Comparison of ENCODE assay signal across 7 mouse cellular contexts in genomic region chr2:91284375-91285199, GRCm38 (mm10). TPM values are rescaled to one million over a fixed set of nuclear protein-coding genes. Genes with fewer than 3 reads are reported as not detected.
DNase-seq lines count a peak whose midpoint lies in the region; ATAC-seq and TF ChIP-seq lines count a peak whose summit lies in the region.

No protein-coding gene starts in this region.

- H3K27me3 ChIP-seq in hindbrain, postnatal 0 days (ENCODE audit: insufficient read depth, low read length), result no peaks in the 10 kb centered on the region
- H3K27me3 ChIP-seq in midbrain, postnatal 0 days (ENCODE audit: insufficient read depth, low read length), result no peaks in the 10 kb centered on the region
- H3K27me3 ChIP-seq in liver, embryonic 12.5 days (replicated peaks), result peaks cover 5% of the 10 kb centered on the region; the same call in 1 of the 2 replicates

- no peak for TF ChIP-seq CTCF in hindbrain, postnatal 0 days (IDR thresholded peaks at IDR 0.05; ENCODE audit: low read depth)
- TF ChIP-seq CTCF in midbrain, postnatal 0 days (IDR thresholded peaks at IDR 0.05), result no peak

- H3K4me3 ChIP-seq in hindbrain, postnatal 0 days (ENCODE audit: low read length), result no peak overlapping the region
- no peak overlapping the region for H3K4me3 ChIP-seq in midbrain, postnatal 0 days (ENCODE audit: low read depth, low read length)
- H3K4me3 ChIP-seq in liver, embryonic 12.5 days, result no peak overlapping the region

- H3K9ac ChIP-seq in hindbrain, postnatal 0 days (replicated peaks; ENCODE audit: low read length), result no peak overlapping the region; the same call in 1 of the 2 replicates
- H3K9ac ChIP-seq in midbrain, postnatal 0 days (replicated peaks; ENCODE audit: low read length, poor library complexity, severe bottlenecking), result no peak overlapping the region
- H3K9ac ChIP-seq in liver, embryonic 12.5 days, result no peak overlapping the region

- H3K27ac ChIP-seq in hindbrain, postnatal 0 days, result peak overlapping the region; percentile 72
- no peak overlapping the region for H3K27ac ChIP-seq in midbrain, postnatal 0 days (ENCODE audit: low read depth, low read length)
- H3K27ac ChIP-seq in liver, embryonic 12.5 days, result no peak overlapping the region

- peak; percentile 53 for DNase-seq in layer of hippocampus, adult 11-12 months (ENCODE audit: low spot score)
- no peak for DNase-seq in layer of hippocampus, adult 9-11 months
- peak; percentile 83 for DNase-seq in cerebellum, adult 9-11 months
- DNase-seq in hindbrain, postnatal 0 days (ENCODE audit: low spot score), result peak; percentile 82
- DNase-seq in midbrain, postnatal 0 days (ENCODE audit: low spot score), result peak; percentile 72

- H3K9me3 ChIP-seq in hindbrain, postnatal 0 days (ENCODE audit: low read length), result no peaks in the 10 kb centered on the region
- H3K9me3 ChIP-seq in midbrain, postnatal 0 days (ENCODE audit: low read length), result no peaks in the 10 kb centered on the region
- no peaks in the 10 kb centered on the region for H3K9me3 ChIP-seq in liver, embryonic 12.5 days (replicated peaks)

- H3K36me3 ChIP-seq in hindbrain, postnatal 0 days (ENCODE audit: insufficient read depth, low read length), result no peaks in the 10 kb centered on the region; the same call in 1 of the 2 replicates
- peaks cover 7% of the 10 kb centered on the region; the same call in 1 of the 2 replicates for H3K36me3 ChIP-seq in midbrain, postnatal 0 days (ENCODE audit: insufficient read depth, low read length)
- H3K36me3 ChIP-seq in liver, embryonic 12.5 days, result no peaks in the 10 kb centered on the region

- H3K4me1 ChIP-seq in hindbrain, postnatal 0 days (ENCODE audit: insufficient read depth, low read length), result peaks cover 3% of the 10 kb centered on the region
- H3K4me1 ChIP-seq in midbrain, postnatal 0 days (ENCODE audit: insufficient read depth, low read length), result no peaks in the 10 kb centered on the region
- peaks cover 8% of the 10 kb centered on the region for H3K4me1 ChIP-seq in liver, embryonic 12.5 days

- peak; percentile 65 for ATAC-seq in hindbrain, postnatal 0 days
- ATAC-seq in midbrain, postnatal 0 days (ENCODE audit: low FRiP score), result peak; percentile 53
- ATAC-seq in liver, embryonic 12.5 days, result no peak
- no peak for ATAC-seq in erythroid progenitor cell, adult 5-6 weeks (replicated peaks; ENCODE audit: low FRiP score, poor library complexity, severe bottlenecking)

- WGBS in hindbrain, postnatal 0 days, result 28% methylated on average over 13 of the region's 13 CpGs
- WGBS in midbrain, postnatal 0 days, result 46% methylated on average over 13 of the region's 13 CpGs
- 63% methylated on average over 13 of the region's 13 CpGs for whole genome bisulfite sequencing in liver, embryonic 12.5 days (ENCODE audit: insufficient replicate concordance)

- 0 out of 2 replicates have a peak overlapping the region, but pooled peaks have one; percentile 18 for H3K4me2 ChIP-seq in hindbrain, postnatal 0 days (ENCODE audit: low read depth, low read length)
- H3K4me2 ChIP-seq in midbrain, postnatal 0 days (ENCODE audit: low read depth, low read length, poor library complexity, severe bottlenecking), result no peak overlapping the region
- H3K4me2 ChIP-seq in liver, embryonic 12.5 days, result no peak overlapping the region

RNA-seq across cellular contexts. Expression of gene Arfgap2, which starts 19.8 kb away (rescaled TPM):
- total RNA-seq in hindbrain, postnatal 0 days (2014; rRNA removed), result 41.8 and 54.4 TPM in 2 replicates
- 53.8 and 54.1 TPM in 2 replicates for polyA plus RNA-seq in hindbrain, postnatal 0 days (2015; fragmentation: Nextera tagmentation; extraction: Ambion mirVana)
- total RNA-seq in midbrain, postnatal 0 days (2014; rRNA removed), result 47.7 and 51.1 TPM in 2 replicates
- 53.0 and 56.8 TPM in 2 replicates for polyA plus RNA-seq in midbrain, postnatal 0 days (2015; fragmentation: Nextera tagmentation; extraction: Ambion mirVana)
- 80.0 and 82.2 TPM in 2 replicates for polyA plus RNA-seq in liver, embryonic 12.5 days (2016; fragmentation: Nextera tagmentation; extraction: Ambion mirVana)
- 27.2 and 31.7 TPM in 2 replicates for total RNA-seq in erythroid progenitor cell, adult 5-6 weeks (2015; ENCODE audit: low replicate concordance)
- 19.1 and 44.0 TPM in 2 replicates for total RNA-seq in erythroid progenitor cell, adult 5-6 weeks (2017; ENCODE audit: low replicate concordance)

RNA-seq across cellular contexts. Expression of gene Pacsin3, which starts 28.8 kb away (rescaled TPM):
- 16.3 and 25.7 TPM in 2 replicates for total RNA-seq in hindbrain, postnatal 0 days (2014; rRNA removed)
- 26.0 and 26.1 TPM in 2 replicates for polyA plus RNA-seq in hindbrain, postnatal 0 days (2015; fragmentation: Nextera tagmentation; extraction: Ambion mirVana)
- 17.5 and 22.6 TPM in 2 replicates for total RNA-seq in midbrain, postnatal 0 days (2014; rRNA removed)
- polyA plus RNA-seq in midbrain, postnatal 0 days (2015; fragmentation: Nextera tagmentation; extraction: Ambion mirVana), result 17.7 and 18.7 TPM in 2 replicates
- 12.3 and 12.4 TPM in 2 replicates for polyA plus RNA-seq in liver, embryonic 12.5 days (2016; fragmentation: Nextera tagmentation; extraction: Ambion mirVana)
- not detected in 2 replicates for total RNA-seq in erythroid progenitor cell, adult 5-6 weeks (2015; ENCODE audit: low replicate concordance)
- total RNA-seq in erythroid progenitor cell, adult 5-6 weeks (2017; ENCODE audit: low replicate concordance), result not detected in 2 replicates

RNA-seq across cellular contexts. Expression of gene Ddb2, which starts 47.8 kb away (rescaled TPM):
- 7.6 and 11.3 TPM in 2 replicates for total RNA-seq in hindbrain, postnatal 0 days (2014; rRNA removed)
- 11.5 and 12.9 TPM in 2 replicates for polyA plus RNA-seq in hindbrain, postnatal 0 days (2015; fragmentation: Nextera tagmentation; extraction: Ambion mirVana)
- total RNA-seq in midbrain, postnatal 0 days (2014; rRNA removed), result 7.9 and 11.5 TPM in 2 replicates
- 13.4 and 14.2 TPM in 2 replicates for polyA plus RNA-seq in midbrain, postnatal 0 days (2015; fragmentation: Nextera tagmentation; extraction: Ambion mirVana)
- polyA plus RNA-seq in liver, embryonic 12.5 days (2016; fragmentation: Nextera tagmentation; extraction: Ambion mirVana), result 8.3 and 8.4 TPM in 2 replicates
- total RNA-seq in erythroid progenitor cell, adult 5-6 weeks (2015; ENCODE audit: low replicate concordance), result 9.0 and 9.6 TPM in 2 replicates
- 4.6 and 7.6 TPM in 2 replicates for total RNA-seq in erythroid progenitor cell, adult 5-6 weeks (2017; ENCODE audit: low replicate concordance)

Comparison
In these comparisons a context has a peak if more than half of its experiments do, and no peak if none do; other contexts are left out.
1. ATAC-seq: peak in hindbrain, postnatal 0 days (single experiment) and midbrain, postnatal 0 days (single experiment); none in liver, embryonic 12.5 days (single experiment) and erythroid progenitor cell, adult 5-6 weeks (single experiment).
2. RNA of gene Pacsin3, which starts 28.8 kb away (total RNA-seq): 17.5 to 22.6 TPM in midbrain, postnatal 0 days and 16.3 to 25.7 TPM in hindbrain, postnatal 0 days; not detected in erythroid progenitor cell, adult 5-6 weeks; every median in the first group is over 10 times any median in the second.